8 mouse cellular contexts compared by ENCODE assay signal in genomic region chr4:22490016-22490638, GRCm38 (mm10). TPM values are rescaled to one million over a fixed set of nuclear protein-coding genes. Genes with fewer than 3 reads are reported as not detected.
DNase-seq lines count a peak whose midpoint lies in the region; ATAC-seq lines count a peak whose summit lies in the region.
"Had no signal": no experiment of that assay in that cellular context is flagged by ENCODE, and none has a peak within 500 bp of the region (broad histone marks: within the 10 kb centered on the region; RNA-seq: fewer than 3 reads in every experiment).

No protein-coding gene starts in this region.

- no peak for ATAC-seq in liver, embryonic 11.5 days (replicated peaks; ENCODE audit: low FRiP score)
- ATAC-seq in embryonic facial prominence, embryonic 13.5 days (ENCODE audit: insufficient number of reproducible peaks, insufficient read depth, low FRiP score, low TSS enrichment, low read depth): no peak
- ATAC-seq in hindbrain, embryonic 16.5 days: no peak
- no peak for ATAC-seq in midbrain, embryonic 12.5 days (ENCODE audit: low FRiP score, low read depth)
- no peak for ATAC-seq in inflammation-experienced regulatory T-cells, adult 6 months

- peak overlapping the region; percentile 43 for H3K4me3 ChIP-seq in liver, embryonic 11.5 days (ENCODE audit: low read depth, low read length)
- H3K4me3 ChIP-seq in embryonic facial prominence, embryonic 13.5 days: peak overlapping the region; percentile 51
- H3K4me3 ChIP-seq in hindbrain, embryonic 16.5 days (ENCODE audit: low read length): peak overlapping the region; percentile 88
- peak overlapping the region; percentile 74 for H3K4me3 ChIP-seq in midbrain, embryonic 12.5 days

- H3K4me1 ChIP-seq in liver, embryonic 11.5 days (replicated peaks; ENCODE audit: control insufficient read depth, insufficient read depth, low read length): peaks cover 5% of the 10 kb centered on the region
- H3K4me1 ChIP-seq in embryonic facial prominence, embryonic 13.5 days: peaks cover 49% of the 10 kb centered on the region
- peaks cover 19% of the 10 kb centered on the region for H3K4me1 ChIP-seq in hindbrain, embryonic 16.5 days (ENCODE audit: control insufficient read depth, insufficient read depth, low read depth, low read length)
- H3K4me1 ChIP-seq in midbrain, embryonic 12.5 days: peaks cover 20% of the 10 kb centered on the region

- H3K36me3 ChIP-seq in liver, embryonic 11.5 days (ENCODE audit: control insufficient read depth, insufficient read depth, low read length): no peaks in the 10 kb centered on the region
- H3K36me3 ChIP-seq in embryonic facial prominence, embryonic 13.5 days: no peaks in the 10 kb centered on the region
- H3K36me3 ChIP-seq in hindbrain, embryonic 16.5 days (ENCODE audit: control insufficient read depth, insufficient read depth, low read length): no peaks in the 10 kb centered on the region
- H3K36me3 ChIP-seq in midbrain, embryonic 12.5 days: no peaks in the 10 kb centered on the region

- peaks cover 92% of the 10 kb centered on the region for H3K27me3 ChIP-seq in liver, embryonic 11.5 days (replicated peaks; ENCODE audit: control insufficient read depth, insufficient read depth, low read length)
- peaks cover 100% of the 10 kb centered on the region for H3K27me3 ChIP-seq in embryonic facial prominence, embryonic 13.5 days
- peaks cover 2% of the 10 kb centered on the region; the same call in 1 of the 2 replicates for H3K27me3 ChIP-seq in hindbrain, embryonic 16.5 days (replicated peaks; ENCODE audit: control insufficient read depth, insufficient read depth, low read length)
- H3K27me3 ChIP-seq in midbrain, embryonic 12.5 days: no peaks in the 10 kb centered on the region

- H3K27ac ChIP-seq in liver, embryonic 11.5 days (ENCODE audit: low read depth, low read length): no peak overlapping the region
- no peak overlapping the region for H3K27ac ChIP-seq in embryonic facial prominence, embryonic 13.5 days
- H3K27ac ChIP-seq in hindbrain, embryonic 16.5 days (ENCODE audit: low read depth, low read length): peak overlapping the region; percentile 83
- H3K27ac ChIP-seq in midbrain, embryonic 12.5 days (replicated peaks): peak overlapping the region; percentile 98

- H3K9me3 ChIP-seq in liver, embryonic 11.5 days (ENCODE audit: control insufficient read depth, low read length): no peaks in the 10 kb centered on the region
- no peaks in the 10 kb centered on the region for H3K9me3 ChIP-seq in embryonic facial prominence, embryonic 13.5 days
- no peaks in the 10 kb centered on the region for H3K9me3 ChIP-seq in hindbrain, embryonic 16.5 days (ENCODE audit: control insufficient read depth, low read length)
- no peaks in the 10 kb centered on the region for H3K9me3 ChIP-seq in midbrain, embryonic 12.5 days

- no peak overlapping the region for H3K9ac ChIP-seq in liver, embryonic 11.5 days (ENCODE audit: low read depth, low read length)
- H3K9ac ChIP-seq in embryonic facial prominence, embryonic 13.5 days: no peak overlapping the region
- H3K9ac ChIP-seq in hindbrain, embryonic 16.5 days (ENCODE audit: low read depth, low read length): peak overlapping the region; percentile 97
- peak overlapping the region; percentile 89 for H3K9ac ChIP-seq in midbrain, embryonic 12.5 days (replicated peaks)

- H3K4me2 ChIP-seq in liver, embryonic 11.5 days: peak overlapping the region; percentile 63
- peak overlapping the region; percentile 86 for H3K4me2 ChIP-seq in embryonic facial prominence, embryonic 13.5 days
- H3K4me2 ChIP-seq in hindbrain, embryonic 16.5 days (ENCODE audit: low read length): peak overlapping the region; percentile 95
- peak overlapping the region; percentile 77 for H3K4me2 ChIP-seq in midbrain, embryonic 12.5 days (replicated peaks)

- peak; percentile 39 for DNase-seq in liver, embryonic 11.5 days (ENCODE audit: low spot score)
- no peak for DNase-seq in liver
- no peak for DNase-seq in thymus, postnatal 0 days (ENCODE audit: low spot score)

- WGBS in liver, embryonic 11.5 days: 1% methylated on average over 36 of the region's 36 CpGs
- under 1% methylated on average over 36 of the region's 36 CpGs for WGBS in embryonic facial prominence, embryonic 13.5 days
- under 1% methylated on average over 36 of the region's 36 CpGs for WGBS in hindbrain, embryonic 16.5 days
- WGBS in midbrain, embryonic 12.5 days: under 1% methylated on average over 36 of the region's 36 CpGs

RNA-seq across cellular contexts. Expression of gene Pou3f2, which starts 2.0 kb away (rescaled TPM):
- polyA plus RNA-seq in liver, embryonic 11.5 days (2014; fragmentation: Nextera tagmentation; extraction: Ambion mirVana): 0.06 and 0.08 TPM in 2 replicates
- 0.39 and 0.72 TPM in 2 replicates for polyA plus RNA-seq in embryonic facial prominence, embryonic 13.5 days (2015; fragmentation: Nextera tagmentation; extraction: Ambion mirVana)
- 15.3 and 18.5 TPM in 2 replicates for polyA plus RNA-seq in hindbrain, embryonic 16.5 days (2015; fragmentation: Nextera tagmentation; extraction: Ambion mirVana)
- polyA plus RNA-seq in midbrain, embryonic 12.5 days (2016; fragmentation: Nextera tagmentation; extraction: Ambion mirVana): 79.8 and 91.9 TPM in 2 replicates
- under 1 TPM in 2 of 3 experiments, not detected in 1; 0.05 to 0.09 TPM for polyA plus RNA-seq in inflammation-experienced regulatory T-cells, adult 6 months (2017; shearing (Covaris generic))
- not detected in 2 replicates for polyA plus RNA-seq in thymus, postnatal 0 days (2015; fragmentation: Nextera tagmentation; extraction: Ambion mirVana)
- polyA plus RNA-seq: liver, adult 2 months had no signal

Comparison
In these comparisons a context has a peak if more than half of its experiments do, and no peak if none do; other contexts are left out.
1. H3K27ac ChIP-seq: peak in hindbrain, embryonic 16.5 days (single experiment) and midbrain, embryonic 12.5 days (single experiment); none in liver, embryonic 11.5 days (single experiment) and embryonic facial prominence, embryonic 13.5 days (single experiment).
2. H3K9ac ChIP-seq: peak in hindbrain, embryonic 16.5 days (single experiment) and midbrain, embryonic 12.5 days (single experiment); none in liver, embryonic 11.5 days (single experiment) and embryonic facial prominence, embryonic 13.5 days (single experiment).
3. Peak in every context shown above with its lines, with median percentiles within 50 percentile points of each other: H3K4me2 ChIP-seq and H3K4me3 ChIP-seq.